Mouse (Mus musculus) kidney, embryonic 15.5 days (tissue): ENCODE data around the gene Ccl21b. TPM values are rescaled to one million over a fixed set of nuclear protein-coding genes. Genes with fewer than 3 reads are reported as not detected.
"Not testable (repeated sequence)": the region's sequence is repeated elsewhere in the genome, so short reads cannot be mapped to it uniquely, and the experiment has no call there.

Experiments
- ATAC-seq: fragments of 200-750 bp; cut with Nextera tagmentation; replicated peaks from 2 replicates; pipeline ENCODE4 v1.8.0; 2017; ENCODE audit warnings: moderate TSS enrichment; ENCODE audit not compliant: low FRiP score
- H3K27ac ChIP-seq: fragments of 300-500 bp; sonication (generic); 2 replicates; pipeline ENCODE4 v1.5.1; 2015; ENCODE audit warnings: mild to moderate bottlenecking, inconsistent platforms
- H3K27me3 ChIP-seq: fragments of 300-500 bp; sonication (generic); 2 replicates; pipeline ENCODE4 v1.6.1; 2015; ENCODE audit warnings: inconsistent platforms
- H3K36me3 ChIP-seq: fragments of 300-500 bp; sonication (generic); 2 replicates; pipeline ENCODE4 v1.6.1; 2015; ENCODE audit warnings: inconsistent platforms
- H3K4me1 ChIP-seq: fragments of 300-500 bp; sonication (generic); 2 replicates; pipeline ENCODE4 v1.6.1; 2015; ENCODE audit warnings: inconsistent platforms
- H3K4me2 ChIP-seq: fragments of 300-500 bp; sonication (generic); 2 replicates; pipeline ENCODE4 v1.6.1; 2015; ENCODE audit warnings: moderate library complexity, mild to moderate bottlenecking, inconsistent platforms
- H3K4me3 ChIP-seq: fragments of 300-500 bp; sonication (generic); replicated peaks from 2 replicates; pipeline ENCODE4 v1.5.1; 2015; ENCODE audit warnings: mild to moderate bottlenecking, inconsistent platforms
- H3K9ac ChIP-seq: fragments of 300-500 bp; sonication (generic); 2 replicates; pipeline ENCODE4 v1.6.1; 2015; ENCODE audit warnings: mild to moderate bottlenecking, inconsistent platforms
- H3K9me3 ChIP-seq: fragments of 300-500 bp; sonication (generic); replicated peaks from 2 replicates; pipeline ENCODE4 v1.6.1; 2016; ENCODE audit warnings: inconsistent platforms
- WGBS: fragments of 180-500 bp; shearing (Covaris S2); methylation state at CpG from one replicate; pipeline ENCODE4 v1.1.7; 2015; ENCODE audit warnings: mixed read lengths; 5-methylcytosine and 5-hydroxymethylcytosine counted together
- polyA plus RNA-seq: library from polyadenylated mRNA; unstranded; fragments of >200 nt; fragmentation: Nextera tagmentation; extraction: Ambion mirVana; gene quantifications from 2 replicates; pipeline ENCODE4 v1.2.1, GENCODE M21; 2015

Gene Ccl21b
- polyA plus RNA-seq: 0.68 TPM in 1 of 2 replicates, not detected in the other

- not testable (repeated sequence) for H3K27me3 ChIP-seq, H3K4me2 ChIP-seq, ATAC-seq, H3K9ac ChIP-seq, H3K4me1 ChIP-seq, H3K36me3 ChIP-seq, H3K27ac ChIP-seq, H3K9me3 ChIP-seq, H3K4me3 ChIP-seq
- WGBS: no CpG with 5 or more reads among the region's 5 CpGs
Observed at GRCm38 (mm10) chr4:42255467-42255866, at the start of gene Ccl21b. TSS of gene Ccl21b (plus strand) at chr4:42255767.

DNA sequence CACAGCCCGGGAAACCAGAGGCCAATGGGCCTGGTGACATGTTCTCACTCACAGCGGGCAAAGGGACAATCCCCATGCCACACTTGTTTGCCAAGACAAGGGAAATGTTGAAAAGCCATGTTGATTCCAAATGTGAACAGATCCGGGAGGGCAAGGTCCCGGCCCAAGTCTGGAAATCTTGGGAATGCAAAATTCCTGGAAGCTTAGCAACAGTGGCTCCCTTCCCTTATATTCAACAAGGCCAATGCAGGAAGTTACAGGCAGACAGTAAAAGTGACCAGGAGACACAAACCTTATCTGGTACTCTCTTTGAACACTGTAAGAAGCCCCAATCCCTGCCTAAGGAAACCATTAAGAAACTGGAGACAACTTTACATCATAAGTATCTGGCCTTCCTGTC lies 15.2 kb upstream of the Ccl21b start, which contains the start of gene Gm10600:
Gene Gm10600 (plus strand): TSS at position 301 of the 400 bp plus-strand sequence.
- ATAC-seq, H3K9ac ChIP-seq, H3K27me3 ChIP-seq, H3K36me3 ChIP-seq, H3K27ac ChIP-seq, H3K4me1 ChIP-seq, H3K4me3 ChIP-seq, H3K4me2 ChIP-seq, H3K9me3 ChIP-seq: not testable (repeated sequence)
- WGBS: no CpG with 5 or more reads among the region's 4 CpGs

- H3K9me3 ChIP-seq, H3K4me3 ChIP-seq, H3K36me3 ChIP-seq, H3K9ac ChIP-seq, ATAC-seq, H3K27me3 ChIP-seq, H3K4me1 ChIP-seq, H3K27ac ChIP-seq, H3K4me2 ChIP-seq: not testable (repeated sequence)
- WGBS: no CpG with 5 or more reads among the region's 18 CpGs
Observed at GRCm38 (mm10) chr4:42293967-42294366, 38.4 kb downstream of the Ccl21b start, which contains the start of gene Gm21953. TSS of gene Gm21953 (plus strand) at chr4:42294267.

Other genes starting within 250 kb of the Ccl21b start
- not detected in 2 replicates for gene Gm21093, start 221.0 kb upstream of the Ccl21b start, polyA plus RNA-seq
- not detected in 2 replicates for gene Gm3893, start 164.6 kb upstream of the Ccl21b start, polyA plus RNA-seq
- 12.0 TPM in 1 of 2 replicates, not detected in the other for gene Gm13304, start 140.9 kb upstream of the Ccl21b start, polyA plus RNA-seq
- gene Gm13306, start 102.3 kb upstream of the Ccl21b start, polyA plus RNA-seq: not detected in 2 replicates
- 0.52 TPM in 1 of 2 replicates, not detected in the other for gene Gm13305, start 87.2 kb upstream of the Ccl21b start, polyA plus RNA-seq
- gene Gm10600, start 15.1 kb upstream of the Ccl21b start, polyA plus RNA-seq: not detected in 2 replicates
- not detected in 2 replicates for gene Gm21953, start 38.5 kb downstream of the Ccl21b start, polyA plus RNA-seq
- gene Fam205a3, start 62.6 kb downstream of the Ccl21b start, polyA plus RNA-seq: not detected in 2 replicates
- not detected in 2 replicates for gene Gm21586, start 183.6 kb downstream of the Ccl21b start, polyA plus RNA-seq
- 0.06 and 0.09 TPM in 2 replicates for gene Gm2163, start 211.0 kb downstream of the Ccl21b start, polyA plus RNA-seq